In genomic region chrX:74023188-74024049, GRCm38 (mm10) we compare ENCODE assay signal across 8 mouse cellular contexts. TPM values are rescaled to one million over a fixed set of nuclear protein-coding genes. Genes with fewer than 3 reads are reported as not detected.
DNase-seq lines count a peak whose midpoint lies in the region; ATAC-seq and TF ChIP-seq lines count a peak whose summit lies in the region.

Gene Irak1 (minus strand): TSS chrX:74023918.

- no peaks in the 10 kb centered on the region for H3K36me3 ChIP-seq in hindbrain, embryonic 11.5 days (ENCODE audit: control insufficient read depth, insufficient read depth, low read length)
- no peaks in the 10 kb centered on the region for H3K36me3 ChIP-seq in lung, postnatal 0 days (ENCODE audit: insufficient read depth, low read length)

- H3K4me2 ChIP-seq in hindbrain, embryonic 11.5 days (replicated peaks; ENCODE audit: low read depth, low read length) = peak within 1 kb of the TSS; percentile 51
- peak within 1 kb of the TSS; percentile 64 for H3K4me2 ChIP-seq in lung, postnatal 0 days (replicated peaks; ENCODE audit: low read depth, low read length)

- H3K4me3 ChIP-seq in hindbrain, embryonic 11.5 days (ENCODE audit: low read depth, low read length) = peak within 1 kb of the TSS; percentile 52
- peak within 1 kb of the TSS; percentile 58 for H3K4me3 ChIP-seq in lung, postnatal 0 days (ENCODE audit: low read depth, low read length)

- peak within 1 kb of the TSS; percentile 80 for H3K27ac ChIP-seq in hindbrain, embryonic 11.5 days (ENCODE audit: low read depth, low read length)
- peak within 1 kb of the TSS; percentile 74 for H3K27ac ChIP-seq in lung, postnatal 0 days (ENCODE audit: low read length)

- WGBS in hindbrain, embryonic 11.5 days = 13% methylated on average over 36 of the region's 72 CpGs
- 13% methylated on average over 44 of the region's 72 CpGs for WGBS in lung, postnatal 0 days

- peak within 1 kb of the TSS; percentile 86 for H3K9ac ChIP-seq in hindbrain, embryonic 11.5 days (ENCODE audit: low read depth, low read length)
- H3K9ac ChIP-seq in lung, postnatal 0 days (replicated peaks; ENCODE audit: low read depth) = peak within 1 kb of the TSS; percentile 72

- peak; percentile 92 for DNase-seq in NIH3T3 (ENCODE audit: low read depth)
- peak; percentile 77 for DNase-seq in cerebellum, adult 9-11 months
- peak; percentile 19 to 69 for DNase-seq in frontal cortex, postnatal 10 days (ENCODE audit: low spot score in 2 of 2)
- peak; percentile 82 for DNase-seq in hindbrain, embryonic 11.5 days (ENCODE audit: low spot score)
- peak; percentile 67 for DNase-seq in layer of hippocampus, adult 9-11 months
- peak; percentile 88 for DNase-seq in lung, postnatal 0 days (ENCODE audit: low spot score)
- peak; percentile 42 for DNase-seq in ovary, postnatal 10 days (ENCODE audit: low spot score)
- DNase-seq in thymus, postnatal 10 days (ENCODE audit: low spot score in 2 of 2) = peak; percentile 60 to 82

- no peaks in the 10 kb centered on the region; the same call in 1 of the 2 replicates for H3K4me1 ChIP-seq in hindbrain, embryonic 11.5 days (replicated peaks; ENCODE audit: control insufficient read depth, insufficient read depth, low read length)
- H3K4me1 ChIP-seq in lung, postnatal 0 days (ENCODE audit: insufficient read depth, low read depth, low read length) = no peaks in the 10 kb centered on the region

- no peak for TF ChIP-seq EP300 in lung, postnatal 0 days (IDR thresholded peaks at IDR 0.05)

- H3K27me3 ChIP-seq in hindbrain, embryonic 11.5 days (ENCODE audit: control insufficient read depth, insufficient read depth, low read length) = no peaks in the 10 kb centered on the region
- H3K27me3 ChIP-seq in lung, postnatal 0 days (replicated peaks; ENCODE audit: insufficient read depth, low read length) = no peaks in the 10 kb centered on the region

- no peaks in the 10 kb centered on the region for H3K9me3 ChIP-seq in hindbrain, embryonic 11.5 days (ENCODE audit: control insufficient read depth, low read length)
- no peaks in the 10 kb centered on the region for H3K9me3 ChIP-seq in lung, postnatal 0 days (ENCODE audit: low read length)

- TF ChIP-seq CTCF in lung, postnatal 0 days (IDR thresholded peaks at IDR 0.05) = peak; percentile 79

- ATAC-seq in hindbrain, embryonic 11.5 days (ENCODE audit: low FRiP score) = peak; percentile 93
- ATAC-seq in lung, postnatal 0 days = peak; percentile 94

RNA-seq across cellular contexts. Expression of gene Irak1, which starts in this region (rescaled TPM):
- 27.4 and 31.6 TPM in 2 replicates for polyA plus RNA-seq in hindbrain, embryonic 11.5 days (2014; fragmentation: Nextera tagmentation; extraction: Ambion mirVana)
- polyA plus RNA-seq in lung, postnatal 0 days (2015; fragmentation: Nextera tagmentation; extraction: Ambion mirVana) = 39.4 and 39.5 TPM in 2 replicates

Comparison
In these comparisons a context has a peak if more than half of its experiments do, and no peak if none do; other contexts are left out.
1. Peak in every context shown above with its lines: DNase-seq, ATAC-seq, H3K4me3 ChIP-seq and H3K27ac ChIP-seq.
2. DNase-seq: peak in every context shown above with its lines; median percentile 92 in NIH3T3; 88 in lung, postnatal 0 days; 82 in hindbrain, embryonic 11.5 days; 77 in cerebellum, adult 9-11 months; 71 in thymus, postnatal 10 days; 67 in layer of hippocampus, adult 9-11 months; 44 in frontal cortex, postnatal 10 days; 42 in ovary, postnatal 10 days.